Mouse (Mus musculus): ENCODE results near the gene Hecw2.

DNA sequence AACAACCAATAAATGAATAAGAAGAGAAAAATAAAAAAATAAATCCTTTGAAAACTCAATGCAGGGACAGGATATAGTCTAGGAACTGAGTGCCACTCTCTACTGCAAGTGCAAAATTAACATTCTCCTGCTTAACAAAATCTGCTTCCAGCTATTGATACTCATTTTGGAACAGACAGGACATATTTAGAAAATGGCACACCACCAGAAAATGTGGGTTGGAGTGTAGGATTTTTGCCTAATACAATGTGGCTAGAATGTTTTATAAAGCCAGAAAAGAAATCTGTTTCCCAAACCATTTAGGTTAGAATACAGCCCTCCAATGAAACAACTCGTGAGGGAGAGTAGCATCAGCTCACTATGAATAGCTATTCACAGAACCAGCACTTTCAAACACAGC lies 129.5 kb downstream of the Hecw2 start:
- TF ChIP-seq POLR2A (IDR thresholded peaks at IDR 0.05; ENCODE audit: borderline replicate concordance, low read depth, low read length) (no peak), CTCF (IDR thresholded peaks at IDR 0.05; ENCODE audit: low read depth, low read length) (no peak)
